Mouse (Mus musculus) erythroblast, embryonic 14.5 days (primary cell): ENCODE data around the gene Msl1.

ENCODE experiments used
- GATA1 ChIP-seq: IDR thresholded peaks from 2 replicates; pipeline ENCODE4 v1.6.1; 2012; ENCODE audit warnings: low read length, inconsistent platforms, mixed read lengths
- TAL1 ChIP-seq: IDR thresholded peaks from 3 replicates; pipeline ENCODE4 v1.6.1; 2012; ENCODE audit warnings: low read length, inconsistent platforms, mixed read lengths

GRCm38 (mm10) chr11:98837917-98838316 lies 42.6 kb downstream of the Msl1 start:
- TF ChIP-seq GATA1, result no peak
- TF ChIP-seq TAL1, result no peak
